Mouse (Mus musculus): Measurements from ENCODE around the gene Scnn1g.

DNA sequence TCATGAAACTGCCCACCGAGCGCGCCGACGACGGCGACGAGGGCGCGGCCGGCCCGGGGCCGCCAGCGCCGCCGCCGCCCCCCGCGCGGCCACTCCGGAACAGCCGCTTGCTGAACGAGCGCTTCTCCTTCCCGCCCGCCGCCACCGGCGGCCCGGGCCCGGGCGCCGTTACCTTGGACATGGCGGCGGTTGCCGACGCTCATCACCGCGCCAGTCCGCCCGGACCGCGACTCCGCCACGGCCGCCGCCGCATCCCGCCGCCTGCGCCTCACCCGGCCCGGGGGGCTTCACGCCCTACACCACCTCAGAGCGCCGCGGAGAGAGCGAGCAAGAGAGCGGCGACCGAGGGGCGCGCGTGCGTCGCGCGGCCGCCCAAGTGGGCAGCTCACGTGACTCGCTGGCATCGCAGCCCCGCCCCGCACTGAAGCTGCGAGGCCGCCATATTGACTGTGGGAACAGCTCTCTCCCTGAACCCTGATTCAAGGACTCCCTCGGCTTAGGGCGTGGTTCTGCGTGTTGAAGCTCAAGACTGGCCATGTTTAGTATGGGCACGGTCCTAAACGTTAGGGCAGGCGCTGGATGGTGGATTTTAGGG lies 27.1 kb upstream of the Scnn1g start, which contains the start of gene Usp31:
- TF ChIP-seq CTCF (IDR thresholded peaks at IDR 0.05; ENCODE audit: control insufficient read depth, insufficient read depth, insufficient replicate concordance, low read depth, low read length) (no peak), POLR2A (IDR thresholded peaks at IDR 0.05; ENCODE audit: control insufficient read depth, low read depth, low read length) (peak; percentile 26; the same call in 1 of the 2 replicates)

Measured in testis, adult 2 months (tissue).